Mouse (Mus musculus) C2C12 (cell line): ENCODE measurements around the gene Gm28042. TPM values are rescaled to one million over a fixed set of nuclear protein-coding genes. Genes with fewer than 3 reads are reported as not detected.

Experiments used
- H3K27me3 ChIP-seq: one replicate; pipeline ENCODE4 v1.6.1; 2011; ENCODE audit not compliant: control insufficient read depth, insufficient read depth, insufficient read length
- H3K36me3 ChIP-seq: one replicate; pipeline ENCODE4 v1.6.1; 2011; ENCODE audit not compliant: control insufficient read depth, insufficient read depth
- H3K4me3 ChIP-seq: one replicate; pipeline ENCODE4 v1.5.1; 2011; ENCODE audit warnings: mild to moderate bottlenecking, control low read depth; ENCODE audit not compliant: poor library complexity, insufficient read depth, severe bottlenecking
- H3K79me2 ChIP-seq: one replicate; pipeline ENCODE4 v1.6.1; 2011; ENCODE audit not compliant: control insufficient read depth, insufficient read depth
- H3K79me3 ChIP-seq: one replicate; pipeline ENCODE4 v1.6.1; 2011; ENCODE audit warnings: low read depth, control low read depth
- H3ac ChIP-seq: one replicate; pipeline ENCODE3; 2011; ENCODE audit warnings: low read depth; ENCODE audit not compliant: control insufficient read depth, insufficient read length
- CEBPB ChIP-seq: IDR thresholded peaks from one replicate; pipeline ENCODE4 v1.6.1; 2011; ENCODE audit warnings: low read depth, mild to moderate bottlenecking, control low read depth, moderate library complexity
- CTCF ChIP-seq: IDR thresholded peaks from one replicate; pipeline ENCODE4 v1.5.1; 2011; ENCODE audit not compliant: control insufficient read depth, insufficient read depth, insufficient read length
- FOSL1 ChIP-seq: IDR thresholded peaks from one replicate; pipeline ENCODE4 v1.8.0; 2011; ENCODE audit warnings: mild to moderate bottlenecking, low read length; ENCODE audit not compliant: poor library complexity, insufficient read depth, severe bottlenecking
- MAX ChIP-seq: IDR thresholded peaks from one replicate; pipeline ENCODE4 v1.6.1; 2011; ENCODE audit warnings: mild to moderate bottlenecking, control low read depth
- MYOD1 ChIP-seq: IDR thresholded peaks from one replicate; pipeline ENCODE4 v1.6.1; 2011; ENCODE audit warnings: low read depth; ENCODE audit not compliant: control insufficient read depth, insufficient read length
- MYOG ChIP-seq: IDR thresholded peaks from one replicate; pipeline ENCODE4 v1.6.1; 2011; ENCODE audit not compliant: control insufficient read depth, insufficient read length; ENCODE audit errors: extremely low read depth
- USF1 ChIP-seq: IDR thresholded peaks from one replicate; pipeline ENCODE4 v1.6.1; 2011; ENCODE audit warnings: low read depth, mild to moderate bottlenecking, control low read depth, moderate library complexity
- long read RNA-seq, 2 experiments: library from polyadenylated mRNA; unstranded; transcript quantifications; one replicate each; pipeline ENCODE4 v2.0.0; 2019 to 2020
- polyA plus RNA-seq: library from polyadenylated mRNA; unstranded; fragments of >200 nt; fragmentation: generic; extraction: Trizol; gene quantifications from one replicate; pipeline ENCODE4 v1.2.1, GENCODE M21; 2012; ENCODE audit warnings: missing spikeins

Gm28042 gene
- 0.73 TPM for polyA plus RNA-seq
- long read RNA-seq, experiment 1, partial matches to known transcripts = 0 of 4 reads
- long read RNA-seq, experiment 1, other reads (novel, unspliced or antisense) = 4 of 4 reads
- long read RNA-seq, experiment 2, partial matches to known transcripts = 1 of 12 reads
- long read RNA-seq, experiment 2, other reads (novel, unspliced or antisense) = 11 of 12 reads

- no peaks in the 10 kb centered on the region for H3K79me3 ChIP-seq
- peak within 1 kb of the TSS; percentile 60 for H3K4me3 ChIP-seq
- peaks cover 5% of the 10 kb centered on the region for H3K36me3 ChIP-seq
- no peaks in the 10 kb centered on the region for H3K79me2 ChIP-seq
- H3K27me3 ChIP-seq = no peaks in the 10 kb centered on the region
- no peak for TF ChIP-seq CEBPB
- TF ChIP-seq MYOD1 = no peak
- TF ChIP-seq USF1 = no peak
- TF ChIP-seq MYOG = no peak
- TF ChIP-seq FOSL1 = no peak
- TF ChIP-seq CTCF = no peak
- TF ChIP-seq MAX = no peak
- peak within 1 kb of the TSS; percentile 59 for H3ac ChIP-seq
Observed at GRCm38 (mm10) chr2:120026984-120027949, at the start of gene Gm28042, which contains the start of gene Jmjd7. Gm28042 (plus strand) TSS chr2:120027493. Jmjd7 (plus strand) TSS chr2:120027483.

- H3K79me3 ChIP-seq = no peaks in the 10 kb centered on the region
- no peak overlapping the region for H3ac ChIP-seq
- no peak for TF ChIP-seq MAX
- no peak for TF ChIP-seq USF1
- TF ChIP-seq MYOG = no peak
- no peak for TF ChIP-seq CTCF
- no peak for TF ChIP-seq FOSL1
- TF ChIP-seq CEBPB = no peak
- no peak for TF ChIP-seq MYOD1
- H3K79me2 ChIP-seq = no peaks in the 10 kb centered on the region
- H3K27me3 ChIP-seq = no peaks in the 10 kb centered on the region
- no peak overlapping the region for H3K4me3 ChIP-seq
- no peaks in the 10 kb centered on the region for H3K36me3 ChIP-seq
Observed at GRCm38 (mm10) chr2:119980343-119980986, 46.8 kb upstream of the Gm28042 start.

GRCm38 (mm10) chr2:119981631-119982030 is 45.7 kb upstream of the Gm28042 start:
- Histone ChIP-seq H3K4me3 (no peak overlapping the region), H3K79me3 (no peaks in the 10 kb centered on the region), H3K36me3 (no peaks in the 10 kb centered on the region), H3ac (no peak overlapping the region), H3K27me3 (no peaks in the 10 kb centered on the region), H3K79me2 (no peaks in the 10 kb centered on the region)
- no peak for TF ChIP-seq MYOD1

- Histone ChIP-seq H3K27me3 (no peaks in the 10 kb centered on the region), H3K4me3 (no peak overlapping the region), H3K79me3 (no peaks in the 10 kb centered on the region), H3K36me3 (no peaks in the 10 kb centered on the region), H3K79me2 (no peaks in the 10 kb centered on the region), H3ac (no peak overlapping the region)
- no peak for TF ChIP-seq USF1
- TF ChIP-seq CEBPB = no peak
- TF ChIP-seq MAX = no peak
- TF ChIP-seq FOSL1 = no peak
- TF ChIP-seq MYOD1 = no peak
- TF ChIP-seq CTCF = no peak
- TF ChIP-seq MYOG = no peak
Observed at GRCm38 (mm10) chr2:119985871-119986270, 41.4 kb upstream of the Gm28042 start.

GRCm38 (mm10) chr2:119986369-119986768 is 40.9 kb upstream of the Gm28042 start:
- H3ac ChIP-seq = no peak overlapping the region
- H3K79me2 ChIP-seq = no peaks in the 10 kb centered on the region
- no peaks in the 10 kb centered on the region for H3K79me3 ChIP-seq
- H3K4me3 ChIP-seq = no peak overlapping the region
- H3K36me3 ChIP-seq = no peaks in the 10 kb centered on the region
- no peaks in the 10 kb centered on the region for H3K27me3 ChIP-seq
- no peak for TF ChIP-seq CTCF
- no peak for TF ChIP-seq MYOD1
- no peak for TF ChIP-seq MYOG
- no peak for TF ChIP-seq CEBPB
- no peak for TF ChIP-seq FOSL1
- TF ChIP-seq USF1 = no peak
- no peak for TF ChIP-seq MAX

GRCm38 (mm10) chr2:119987441-119987840 is 39.9 kb upstream of the Gm28042 start:
- H3ac ChIP-seq = no peak overlapping the region
- H3K79me2 ChIP-seq = no peaks in the 10 kb centered on the region
- no peak for TF ChIP-seq MAX
- no peak for TF ChIP-seq CEBPB
- TF ChIP-seq FOSL1 = no peak
- TF ChIP-seq CTCF = no peak
- TF ChIP-seq MYOG = no peak
- TF ChIP-seq MYOD1 = no peak
- TF ChIP-seq USF1 = no peak

More at GRCm38 (mm10) chr2:119987441-119987840, 39.9 kb upstream of the Gm28042 start:
- no peak overlapping the region for H3K4me3 ChIP-seq
- no peaks in the 10 kb centered on the region for H3K36me3 ChIP-seq
- no peaks in the 10 kb centered on the region for H3K27me3 ChIP-seq
- H3K79me3 ChIP-seq = no peaks in the 10 kb centered on the region
